Mouse (Mus musculus) megakaryocyte-erythroid progenitor cell, adult 5-6 weeks (primary cell): ENCODE results near the gene Hmgcll1. TPM values are rescaled to one million over a fixed set of nuclear protein-coding genes. Genes with fewer than 3 reads are reported as not detected.

ENCODE experiments used
- total RNA-seq, 2 experiments: library from RNA; stranded (forward) in 1 of 2; stranded (reverse) in 1 of 2; fragments of 200-1000, 215-1000 nt in 1 of 2; fragments of >200 nt in 1 of 2; fragmentation: Nextera tagmentation in 1 of 2; gene quantifications; 2 replicates each; pipeline ENCODE4 v1.2.3; 2014 to 2017

The Hmgcll1 gene
- total RNA-seq, 2 experiments from 2014 or later = 1.2 TPM; not detected in 1

Other genes with a start within 250 kb of the Hmgcll1 start
- not detected in 2 replicates for gene Bmp5, start 239.5 kb upstream of the Hmgcll1 start, total RNA-seq (2014; fragmentation: Nextera tagmentation)
- not detected in 2 replicates for gene Bmp5, start 239.5 kb upstream of the Hmgcll1 start, total RNA-seq (2017)
- not detected in 2 replicates for gene Gfral, start 198.8 kb downstream of the Hmgcll1 start, total RNA-seq (2014; fragmentation: Nextera tagmentation)
- gene Gfral, start 198.8 kb downstream of the Hmgcll1 start, total RNA-seq (2017) = not detected in 2 replicates